Mouse (Mus musculus): ENCODE results near the gene Tut7.

GRCm38 (mm10) chr13:59798306-59798705, 24.6 kb downstream of the Tut7 start:
- TF ChIP-seq POLR2A (IDR thresholded peaks at IDR 0.05; ENCODE audit: extremely low read depth, insufficient read depth, low read length) (no peak), CTCF (IDR thresholded peaks at IDR 0.05; ENCODE audit: extremely low read depth, insufficient read depth, low read length) (no peak)

Measured in cortical plate, adult 2 months (tissue).